Mouse (Mus musculus): ENCODE measurements around the gene Mtmr6. TPM values are rescaled to one million over a fixed set of nuclear protein-coding genes. Genes with fewer than 3 reads are reported as not detected.

Gene Mtmr6
- polyA plus RNA-seq, 1 experiment from 2014 or later: 31.1 TPM

MicroRNAs encoded within 50 kb of the gene (microRNA counts, 519-probe panel; counts per million panel counts)
- microRNA mmu-miR-719: not detected

Small RNAs within 50 kb of the gene (microRNA-seq; reads per million reads assigned to microRNA genes)
- gene Mir719: not detected

Other genes with a start within 250 kb of the Mtmr6 start
- gene Atp8a2, start 68.0 kb upstream of the Mtmr6 start, polyA plus RNA-seq (2016; fragmentation: Nextera tagmentation; extraction: Ambion mirVana): 10.8 and 13.0 TPM in 2 replicates
- not detected in 2 replicates for gene Nupl1, start 13.8 kb upstream of the Mtmr6 start, polyA plus RNA-seq (2016; fragmentation: Nextera tagmentation; extraction: Ambion mirVana)
- gene Gm49336, start 13.7 kb upstream of the Mtmr6 start, polyA plus RNA-seq (2016; fragmentation: Nextera tagmentation; extraction: Ambion mirVana): 52.5 and 53.8 TPM in 2 replicates
- 1.1 TPM in 2 replicates for gene Amer2, start 108.0 kb downstream of the Mtmr6 start, polyA plus RNA-seq (2016; fragmentation: Nextera tagmentation; extraction: Ambion mirVana)